Mouse (Mus musculus): ENCODE measurements at regions not wholly inside any gene's neighbourhood (a gene's known extent, or its start where the extent isn't known, plus 50 kb on each side); places are given as distances from the start of the nearest gene placed in this dataset.

GRCm38 (mm10) chr10:67484091-67484745 lies 51.1 kb upstream of the Egr2 start:
- H3K27ac ChIP-seq (ENCODE audit: insufficient read depth, low read depth), result peak overlapping the region; percentile 35; the same call in 1 of the 2 replicates
- no peaks in the 10 kb centered on the region for H3K36me3 ChIP-seq (replicated peaks in 1 of 2; ENCODE audit: control insufficient read depth in 1 of 2, insufficient read depth in 1 of 2, low read length in 1 of 2)
- peak; percentile 69 for DNase-seq (ENCODE audit: extremely low read depth)
- dilution Hi-C loops (cut with MboI; ENCODE audit: extremely low pct_ligation_motif_present, extremely low pct_unique_long_range_greater_than_20kb, low sequenced_read_pairs), result no loop called here
- no peaks in the 10 kb centered on the region for H3K79me2 ChIP-seq (replicated peaks; ENCODE audit: control insufficient read depth, extremely low read depth, insufficient read depth, poor library complexity, severe bottlenecking)
- TF ChIP-seq MAFK (IDR thresholded peaks at IDR 0.05; ENCODE audit: insufficient replicate concordance, low read length) (no peak), EP300 (IDR thresholded peaks at IDR 0.05; ENCODE audit: low read length) (peak; percentile 73; the same call in 1 of the 2 replicates), BHLHE40 (IDR thresholded peaks at IDR 0.05; ENCODE audit: low read depth, low read length) (peak; percentile 30; the same call in 1 of the 2 replicates), ZNF384 (IDR thresholded peaks at IDR 0.05; ENCODE audit: low read depth, low read length) (peak; percentile 75), GABPA (IDR thresholded peaks at IDR 0.05; ENCODE audit: insufficient replicate concordance, low read depth, low read length) (no peak), ETS1 (conservative IDR thresholded peaks at IDR 0.05; ENCODE audit: low read depth, low read length) (peak; percentile 16; the same call in 1 of the 2 replicates), ZMIZ1 (IDR thresholded peaks at IDR 0.05; ENCODE audit: low read depth, low read length) (no peak), SIN3A (IDR thresholded peaks at IDR 0.05; ENCODE audit: low read length) (peak; percentile 56; the same call in 1 of the 2 replicates), USF1 (IDR thresholded peaks at IDR 0.05; ENCODE audit: low read depth, low read length) (no peak), IRF4 (IDR thresholded peaks at IDR 0.05; ENCODE audit: low read depth, low read length) (peak; percentile 81)
- peak overlapping the region; percentile 13; the same call in 1 of the 2 replicates for H3K4me2 ChIP-seq (ENCODE audit: insufficient read depth, low read depth, poor library complexity, severe bottlenecking)
- in situ Hi-C loops (cut with MboI; ENCODE audit: low pct_ligation_motif_present, low pct_unique_long_range_greater_than_20kb, low sequenced_read_pairs), result no loop called here
- peaks cover 6 to 42% of the 10 kb centered on the region in 2 experiments for H3K4me1 ChIP-seq (ENCODE audit: control insufficient read depth in 1 of 2, insufficient read depth in 2 of 2)
- H3K9ac ChIP-seq (ENCODE audit: insufficient read depth, low read depth), result no peak overlapping the region
- no peak overlapping the region for H3K4me3 ChIP-seq (replicated peaks in 1 of 3; ENCODE audit: low read depth in 2 of 3, low read length in 2 of 3, poor library complexity in 1 of 3)
- no peaks in the 10 kb centered on the region for H3K27me3 ChIP-seq (replicated peaks)
- peaks cover 22% of the 10 kb centered on the region for H3K9me3 ChIP-seq (replicated peaks; ENCODE audit: low read length)
